Mouse (Mus musculus) erythroblast, adult 5-6 weeks (primary cell): ENCODE results near the gene Ppy. TPM values are rescaled to one million over a fixed set of nuclear protein-coding genes. Genes with fewer than 3 reads are reported as not detected.

Experiments
- ATAC-seq: replicated peaks from 2 replicates; pipeline ENCODE4 v1.8.0; 2016; ENCODE audit warnings: moderate number of reproducible peaks, mild to moderate bottlenecking, moderate TSS enrichment, inconsistent platforms; ENCODE audit not compliant: poor library complexity, low FRiP score, severe bottlenecking
- total RNA-seq, 2 experiments: library from RNA; stranded (forward) in 1 of 2; stranded (reverse) in 1 of 2; fragments of 150-400 nt in 1 of 2; fragments of 200-764, 138-1000 nt in 1 of 2; gene quantifications; 2 replicates each; pipeline versions ENCODE4 v1.2.3 to v1.2.4; 2015 to 2017; ENCODE audit warnings: low replicate concordance in 2 of 2

Gene Ppy
- total RNA-seq, 2 experiments from 2014 or later: not detected

DNA sequence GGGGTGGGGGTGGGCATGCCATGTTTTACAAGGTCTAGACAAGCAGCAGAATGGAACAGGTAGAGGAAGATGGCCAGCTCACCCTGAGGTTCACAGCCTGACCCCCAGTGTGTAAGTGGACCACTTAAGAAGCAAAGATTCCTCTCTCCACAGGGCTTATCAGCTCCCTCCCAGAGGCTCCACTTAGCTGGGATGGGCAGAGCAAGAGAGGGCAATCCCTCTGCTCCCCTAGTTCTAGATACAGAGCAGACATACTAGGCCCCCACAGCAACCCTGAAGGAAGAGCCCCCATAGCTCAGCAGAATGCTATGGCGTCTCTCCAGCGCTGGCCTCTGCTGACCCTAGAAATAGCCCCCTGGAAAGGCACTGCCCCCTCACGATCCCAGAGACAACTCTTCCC, 5.4 kb downstream of the Ppy start:
- no peak for ATAC-seq

DNA sequence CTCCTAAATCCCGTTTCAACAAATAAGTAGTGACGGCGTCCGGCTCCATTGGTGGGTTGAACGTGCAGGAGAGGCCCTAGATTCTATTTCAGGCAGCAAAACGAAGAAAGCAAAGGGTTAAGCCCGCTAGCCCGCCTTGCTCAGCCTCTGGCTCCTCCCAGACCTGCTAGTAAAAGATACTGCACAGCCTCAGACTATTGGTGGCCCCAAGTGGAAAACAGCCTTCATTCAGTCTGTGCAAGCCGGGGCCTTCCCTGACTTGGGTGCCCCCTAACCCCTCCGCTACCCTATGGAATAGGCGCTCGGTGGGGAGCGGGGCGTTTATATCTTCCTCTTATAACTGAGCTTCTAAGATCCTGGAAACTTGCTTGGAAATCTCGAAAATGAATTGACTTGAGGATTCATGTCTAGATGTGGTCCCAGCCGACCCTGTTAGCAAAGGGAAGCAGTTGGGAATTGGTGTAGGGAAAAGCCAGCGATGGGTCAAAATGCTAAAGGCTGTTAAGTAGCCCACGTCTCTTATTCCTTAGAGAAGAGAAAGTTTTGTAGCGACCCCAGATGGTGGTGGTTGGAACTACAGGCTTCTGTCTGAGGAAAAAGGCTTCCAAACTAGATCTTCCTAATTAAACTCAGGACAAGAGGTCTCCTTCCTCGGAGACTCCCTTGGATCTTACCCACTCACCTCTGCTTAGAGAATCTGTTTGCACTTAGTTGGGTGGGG, 11.9 kb downstream of the Ppy start:
- peak; percentile 77 for ATAC-seq

DNA sequence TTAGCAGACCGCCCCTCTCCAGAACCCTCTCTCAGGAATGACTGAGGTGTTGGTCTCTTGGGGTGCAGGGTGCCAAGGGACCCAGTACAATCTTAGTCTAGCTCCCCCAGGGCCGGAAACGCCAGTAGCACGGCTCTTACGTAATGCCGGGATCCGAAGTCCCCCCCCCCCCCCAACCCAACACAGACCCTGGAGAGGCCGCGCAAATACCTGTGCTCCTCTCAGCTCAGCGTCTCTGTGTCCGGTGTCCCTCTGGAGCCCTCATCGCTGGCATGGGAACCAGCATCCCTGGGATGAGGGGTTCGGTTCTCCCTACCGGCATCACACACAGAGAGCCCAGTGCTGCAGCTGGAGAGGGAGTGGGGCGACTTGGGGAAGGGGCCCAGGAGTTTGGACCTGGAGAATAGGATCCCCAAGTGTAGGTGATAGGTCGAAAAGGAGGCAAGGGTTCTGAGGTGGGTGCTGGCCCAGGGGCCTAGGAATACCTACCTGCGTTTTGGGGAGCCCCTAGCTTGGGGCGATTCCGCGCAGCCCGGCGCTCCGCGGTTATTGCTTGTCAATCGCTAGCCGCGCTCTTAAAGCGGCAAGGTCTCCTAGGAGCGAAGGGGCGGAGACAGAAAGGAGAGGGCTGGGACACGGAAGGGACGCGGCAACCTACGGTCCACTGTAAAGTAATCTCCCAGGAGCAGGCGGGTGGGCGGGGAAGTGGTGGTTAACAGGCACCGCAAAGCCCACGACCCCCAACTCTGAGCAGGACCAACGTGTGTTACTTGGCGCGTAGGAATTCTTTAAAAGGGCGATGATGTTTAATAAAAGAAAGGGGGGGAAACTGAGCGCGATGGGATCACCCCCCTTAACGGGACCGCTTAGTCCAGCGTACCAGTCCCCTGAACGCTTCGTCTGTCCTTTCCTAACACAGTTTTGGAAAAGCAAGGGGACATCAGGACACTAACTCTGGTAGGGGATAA, 12.9 kb downstream of the Ppy start, which contains the start of gene Mpp2:
Gene Mpp2, minus strand, starts transcription at position 585 of the 968 bp plus-strand sequence.
- ATAC-seq: peak; percentile 81

DNA sequence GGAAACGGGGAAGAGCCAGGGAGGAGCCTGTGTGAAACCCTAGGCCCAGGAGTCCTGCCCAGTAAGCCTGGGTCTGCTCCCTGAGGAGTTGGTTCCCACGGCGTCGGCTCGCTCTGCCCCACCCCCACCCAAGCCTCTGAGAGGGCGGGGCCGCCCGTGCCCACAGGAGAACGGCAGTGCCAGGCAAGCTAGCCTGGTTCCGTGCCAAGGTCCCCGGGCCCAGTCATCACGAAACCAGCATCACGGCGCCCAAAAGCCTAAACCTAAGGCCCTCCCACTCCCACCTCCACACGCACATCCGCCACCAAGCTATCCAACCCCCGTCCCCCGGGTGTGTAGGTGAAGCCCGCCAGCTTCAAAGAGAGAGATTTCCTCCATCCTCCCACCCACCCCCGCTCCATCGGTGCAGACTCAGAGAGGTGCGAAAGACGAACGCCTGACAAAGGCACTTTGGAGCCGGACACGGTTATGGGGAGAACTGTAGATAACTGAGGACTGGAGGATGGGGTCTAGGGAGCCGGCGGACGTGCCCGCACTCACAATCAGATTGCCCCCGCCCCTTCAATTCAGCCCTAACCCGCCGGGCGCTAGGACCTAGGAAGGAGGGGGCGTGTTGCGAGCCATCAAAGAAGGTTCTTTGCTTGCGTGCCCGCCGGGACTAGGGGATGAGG, 13.9 kb downstream of the Ppy start:
- ATAC-seq: peak; percentile 63

DNA sequence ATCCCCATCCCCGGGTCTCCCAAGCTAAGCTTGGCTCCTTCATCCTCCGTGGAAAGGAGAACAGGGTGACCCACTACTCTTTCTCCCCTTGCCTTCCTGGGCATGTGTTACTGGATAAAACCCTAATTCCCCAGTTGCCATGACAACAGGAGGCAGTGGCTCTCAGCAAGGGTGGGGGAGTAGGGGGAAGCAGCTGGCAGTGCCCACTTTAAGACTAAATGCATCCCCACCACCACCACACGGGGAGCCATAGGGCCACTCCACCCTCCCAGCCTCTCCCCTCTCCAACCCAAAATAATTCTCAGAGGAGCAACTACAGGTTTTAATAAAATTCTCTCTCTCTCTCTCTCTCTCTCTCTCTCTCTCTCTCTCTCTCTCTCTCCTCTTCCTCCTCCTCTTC, 14.8 kb downstream of the Ppy start:
- ATAC-seq: no peak

DNA sequence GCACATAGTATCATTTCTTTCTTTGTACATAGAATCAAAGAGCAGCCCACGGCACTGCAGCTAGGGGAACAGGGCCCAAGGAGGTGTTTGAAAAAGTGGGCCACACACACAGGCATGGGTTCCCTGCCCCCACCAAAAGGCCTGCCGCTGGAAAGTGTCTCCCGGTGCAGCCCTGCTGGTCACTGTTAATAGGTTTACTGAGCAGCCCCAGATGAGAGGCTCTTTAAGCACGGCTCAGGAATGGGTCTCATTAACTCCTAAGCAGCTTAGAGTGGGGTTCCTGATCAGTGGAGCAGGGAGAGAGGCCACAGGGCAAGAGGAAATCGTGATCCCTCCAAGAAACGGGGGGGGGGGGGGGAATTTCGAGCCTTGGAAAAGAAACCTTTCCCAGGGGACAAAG, 17.0 kb downstream of the Ppy start:
- no peak for ATAC-seq

DNA sequence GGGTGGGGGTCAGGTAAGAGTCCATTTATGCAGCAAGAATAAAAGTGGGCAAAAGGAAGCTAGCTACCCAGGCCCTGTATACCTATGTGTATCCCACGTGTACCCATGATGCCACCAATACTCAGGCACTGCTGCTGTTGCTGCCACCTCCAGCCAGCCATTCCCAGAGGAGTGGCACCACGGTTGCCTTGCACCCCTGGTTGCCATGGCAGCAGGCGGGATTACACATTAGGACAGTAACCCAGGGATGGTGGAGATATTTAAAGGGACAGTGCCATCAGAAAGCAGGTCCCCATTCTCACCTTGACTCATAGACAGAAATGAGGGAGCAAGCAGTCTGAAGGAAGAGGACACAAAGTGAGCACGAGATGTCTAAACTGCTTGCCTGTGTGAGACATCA, 17.9 kb downstream of the Ppy start:
- no peak for ATAC-seq

DNA sequence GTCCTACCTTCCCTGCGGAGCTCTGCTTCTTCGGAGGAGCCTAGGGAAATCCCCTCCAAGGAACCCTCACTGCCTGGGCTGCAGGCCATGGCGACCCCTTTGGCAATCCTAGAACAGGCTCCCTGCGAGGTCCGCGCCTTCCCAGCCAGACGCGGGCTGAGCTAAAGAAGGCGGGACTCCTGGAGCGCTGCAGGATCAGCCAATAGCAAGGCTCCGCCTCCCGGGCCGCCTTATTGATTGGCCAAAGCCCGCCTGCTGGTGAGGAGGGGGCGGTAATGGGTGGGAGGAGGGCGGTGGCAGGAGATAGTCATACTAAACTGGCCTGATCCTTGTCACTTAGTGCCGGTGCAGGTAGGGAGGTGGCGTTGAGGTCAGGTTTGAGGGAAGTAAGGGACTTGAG, 18.8 kb downstream of the Ppy start:
- ATAC-seq: no peak

DNA sequence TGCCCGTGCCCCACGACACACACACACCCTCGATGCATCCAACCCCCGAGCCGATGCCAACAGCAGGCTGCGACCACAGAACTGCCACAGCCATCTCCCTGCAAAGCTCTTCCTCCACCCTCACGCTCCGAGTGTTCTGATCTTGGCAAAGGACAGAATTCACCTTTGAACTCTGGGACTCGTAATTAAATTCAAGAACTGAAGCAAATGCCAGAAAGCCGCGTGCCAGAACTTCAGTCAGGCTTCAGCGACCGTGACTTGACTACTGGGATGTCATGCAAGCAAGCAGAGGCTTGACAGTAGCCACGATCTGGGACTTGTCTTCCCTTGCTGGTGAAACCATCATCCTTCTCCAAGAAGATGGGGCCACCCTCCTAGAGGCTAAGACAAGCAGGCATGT, 27.4 kb downstream of the Ppy start:
- no peak for ATAC-seq

DNA sequence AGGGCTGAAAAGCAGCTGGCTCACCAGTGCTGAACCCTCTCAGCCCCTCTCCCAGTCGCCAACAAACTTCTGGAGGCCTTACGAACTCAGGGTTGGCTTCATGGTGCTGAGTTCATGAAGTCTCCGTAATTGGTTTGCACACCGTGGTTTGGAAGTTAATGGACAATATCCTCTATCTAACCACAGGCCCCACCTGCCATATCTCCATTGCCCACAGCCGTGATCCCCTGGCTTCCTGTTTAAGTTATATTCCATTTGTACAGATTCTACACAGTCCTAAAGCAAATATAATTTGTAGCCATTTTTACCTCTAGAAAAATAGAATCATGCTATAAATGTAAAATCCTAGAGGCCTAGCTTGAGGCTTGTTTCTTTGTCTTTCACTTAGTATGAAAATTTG, 28.4 kb downstream of the Ppy start:
- no peak for ATAC-seq

DNA sequence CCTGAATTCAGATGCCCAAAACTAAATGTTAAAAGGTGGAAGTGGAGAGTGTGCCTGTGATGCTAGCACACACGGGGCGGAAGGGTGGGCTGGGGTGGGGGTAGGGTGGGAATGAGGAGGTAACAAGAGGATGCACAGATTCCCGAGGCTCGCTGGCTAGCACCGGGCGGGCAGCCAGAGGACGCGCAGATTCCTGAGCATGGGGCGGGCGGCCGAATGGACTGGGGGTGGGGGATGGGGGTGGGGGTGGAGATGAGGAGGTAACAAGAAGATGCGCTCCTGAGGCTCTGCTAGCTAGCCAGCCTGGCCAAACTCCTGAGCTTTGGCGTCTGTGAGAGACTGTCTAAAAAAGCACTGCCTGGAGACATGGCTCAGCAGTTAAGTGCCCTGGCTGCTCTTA, 30.7 kb downstream of the Ppy start:
- no peak for ATAC-seq

DNA sequence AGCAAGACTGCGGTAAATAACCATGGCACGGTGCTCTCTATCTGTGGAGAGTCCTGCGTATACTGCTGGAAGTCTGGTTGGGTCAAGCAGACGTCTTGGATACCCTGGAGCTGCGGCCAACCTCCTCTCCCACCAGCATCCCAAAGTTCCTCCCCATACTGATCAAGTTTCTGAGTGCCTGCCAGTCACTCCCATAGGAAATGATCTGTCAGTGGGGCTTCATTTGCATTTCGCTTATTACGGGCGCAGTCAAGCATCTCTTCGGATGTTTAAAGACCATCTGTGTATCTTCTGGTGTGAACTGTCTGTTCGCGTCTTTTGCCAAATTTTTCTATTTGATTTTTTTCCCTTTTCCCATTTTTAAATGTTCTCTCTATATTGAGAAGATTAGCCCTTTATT, 31.5 kb downstream of the Ppy start:
- no peak for ATAC-seq

DNA sequence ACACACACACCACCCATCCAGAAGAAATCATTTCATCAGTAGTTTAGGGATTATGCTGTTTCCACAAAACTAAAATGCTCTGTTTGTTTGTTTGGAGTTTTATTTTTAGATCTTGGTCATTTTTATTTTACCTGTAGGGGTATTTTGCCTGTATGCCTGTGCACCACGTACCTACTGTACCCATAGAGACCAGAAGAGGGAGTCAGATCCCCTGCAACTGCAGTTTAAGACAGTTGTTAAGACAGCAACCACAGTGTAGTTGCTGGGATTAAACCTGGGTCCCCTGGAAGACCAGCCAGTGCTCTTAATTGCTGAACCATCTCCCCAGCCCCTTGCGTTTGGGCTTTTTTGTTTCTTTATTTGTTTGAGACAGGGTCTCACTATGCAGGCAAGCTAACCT, 32.1 kb downstream of the Ppy start:
- peak; percentile 70; the same call in 1 of the 2 replicates for ATAC-seq

DNA sequence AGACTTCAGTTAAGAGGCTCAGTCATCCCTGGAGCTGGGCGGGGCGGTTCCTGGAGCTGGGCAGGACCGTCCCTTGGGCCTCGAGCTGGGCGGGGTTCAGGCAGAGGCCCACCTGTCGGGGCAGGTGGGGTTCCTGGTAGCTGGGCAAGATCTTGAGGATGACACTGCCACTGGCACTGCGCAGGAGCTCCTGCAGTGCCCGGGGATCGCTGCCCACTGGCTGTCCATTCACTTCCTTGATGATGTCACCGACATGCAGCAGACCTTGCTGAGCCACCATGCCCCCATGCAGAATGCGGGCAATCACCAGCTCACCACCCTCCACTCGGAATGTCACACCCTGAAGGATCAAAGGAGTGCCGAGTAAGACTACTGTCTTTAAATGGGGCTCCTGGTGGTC, 38.0 kb downstream of the Ppy start:
- no peak for ATAC-seq

DNA sequence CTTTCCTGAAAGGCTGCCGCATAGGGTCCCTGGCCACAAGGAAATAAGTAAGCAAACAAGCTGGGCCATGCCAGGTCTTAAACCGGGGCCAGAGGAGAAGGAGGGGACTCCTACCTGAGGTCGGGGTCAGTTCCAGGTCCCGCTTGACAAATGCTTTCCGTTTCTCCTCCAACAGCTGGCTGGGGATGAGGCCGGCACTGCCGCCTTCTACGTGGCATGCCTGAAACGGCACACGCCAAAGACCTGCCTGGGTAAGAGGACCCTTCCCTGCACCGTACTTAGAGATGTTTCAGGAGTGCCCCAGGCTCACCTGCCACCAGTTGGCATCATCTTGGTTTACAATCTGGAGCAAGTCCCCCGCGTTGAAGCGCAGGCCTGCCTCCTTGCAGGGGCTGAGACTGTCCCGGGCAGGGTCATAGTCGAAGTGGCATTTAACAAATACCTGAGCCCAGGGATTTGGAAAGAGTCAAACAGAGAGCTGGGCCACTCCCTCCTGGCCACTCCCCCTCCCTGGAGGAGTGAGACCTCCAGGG, 39.1 kb downstream of the Ppy start:
- no peak for ATAC-seq

DNA sequence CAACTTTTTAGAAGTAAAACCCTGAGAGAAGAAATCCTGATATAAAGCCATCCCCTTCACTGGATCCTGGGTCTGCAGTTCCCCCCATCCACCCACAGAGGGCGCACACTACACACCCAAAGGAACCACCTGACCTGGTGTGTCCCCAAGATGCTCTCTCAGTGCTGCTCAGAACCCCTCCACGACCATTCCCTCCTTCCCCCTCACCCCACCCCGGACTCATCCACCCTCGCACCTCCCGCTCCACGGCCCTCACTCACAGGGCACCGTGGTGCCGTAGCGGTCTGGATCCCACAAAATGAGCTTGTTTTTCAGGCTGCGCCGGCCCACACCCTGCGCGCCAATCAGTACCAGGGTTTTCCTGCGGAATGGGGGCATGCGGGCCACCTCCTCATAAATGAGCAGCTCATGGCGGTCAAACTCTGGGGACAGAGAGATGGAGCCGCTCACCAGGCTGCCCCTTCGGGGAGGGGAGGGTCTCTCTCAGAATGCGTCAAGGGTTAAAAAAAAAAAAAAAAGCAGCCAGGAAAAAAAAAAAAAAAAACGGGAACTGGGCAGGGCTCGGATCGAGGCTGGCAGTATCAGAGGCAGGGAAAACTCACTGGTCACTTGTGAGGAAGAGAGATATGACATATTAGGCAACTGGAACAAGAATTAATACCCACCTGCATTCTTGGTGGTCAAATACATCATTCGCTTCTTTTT, 39.7 kb downstream of the Ppy start:
- peak; percentile 86 for ATAC-seq

DNA sequence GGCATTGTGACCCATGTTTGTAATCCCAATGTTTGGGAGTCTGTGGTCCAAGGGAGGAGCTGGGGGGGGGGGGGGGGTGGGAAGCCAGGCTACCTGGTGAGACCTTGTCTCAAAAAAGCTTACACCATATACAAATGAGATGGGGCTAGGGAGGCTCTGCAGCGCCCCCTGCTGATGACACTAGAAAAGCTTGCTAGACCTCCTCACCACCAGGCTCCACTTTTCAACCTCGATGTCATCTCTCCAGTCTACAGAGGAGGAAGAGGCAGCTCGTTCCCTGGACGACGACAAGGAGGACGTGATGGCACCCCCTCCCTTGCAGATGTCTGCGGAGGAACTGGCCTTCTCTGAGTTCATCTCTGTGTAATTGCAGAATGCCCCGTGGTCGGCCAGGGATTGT, 47.3 kb downstream of the Ppy start:
- ATAC-seq: no peak

DNA sequence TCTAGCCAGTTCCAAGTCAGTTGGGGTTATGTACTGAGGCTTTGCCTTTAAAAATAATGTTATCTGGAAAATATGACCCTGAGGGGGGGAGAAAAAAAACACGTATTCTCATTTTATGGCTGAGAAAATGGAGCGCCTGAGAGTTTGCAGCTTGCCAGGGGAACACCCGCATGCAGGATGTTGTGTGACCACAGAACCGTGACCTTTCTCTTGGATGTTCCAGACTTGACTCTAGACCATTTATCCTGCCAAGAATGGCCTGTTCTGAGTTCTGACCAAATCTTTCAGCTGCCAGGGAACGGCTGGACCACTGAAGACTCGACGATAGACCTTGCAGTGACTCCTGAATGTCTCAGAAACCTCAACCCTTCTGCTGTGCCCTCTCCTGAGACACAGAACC, 47.9 kb downstream of the Ppy start:
- no peak for ATAC-seq

DNA sequence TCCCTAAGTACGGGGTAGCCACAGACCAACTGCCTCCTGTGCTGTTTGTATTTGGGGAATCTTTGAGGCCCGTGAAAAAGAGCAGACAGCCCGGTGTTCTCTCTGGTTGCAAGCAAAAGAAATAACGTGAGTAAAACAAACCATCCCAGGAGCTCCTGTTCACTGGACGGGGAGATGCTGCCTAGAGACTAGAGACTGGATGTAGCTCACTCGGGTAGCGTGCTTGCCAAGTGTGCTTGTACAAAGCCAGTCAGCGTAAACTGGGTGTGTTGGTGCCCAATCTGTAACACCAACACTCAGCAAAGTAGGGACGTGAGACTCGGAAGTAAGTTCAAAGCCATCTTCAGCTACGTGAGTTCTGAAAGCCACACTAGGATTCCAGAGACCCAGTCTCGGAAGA, 48.4 kb downstream of the Ppy start:
- ATAC-seq: no peak

DNA sequence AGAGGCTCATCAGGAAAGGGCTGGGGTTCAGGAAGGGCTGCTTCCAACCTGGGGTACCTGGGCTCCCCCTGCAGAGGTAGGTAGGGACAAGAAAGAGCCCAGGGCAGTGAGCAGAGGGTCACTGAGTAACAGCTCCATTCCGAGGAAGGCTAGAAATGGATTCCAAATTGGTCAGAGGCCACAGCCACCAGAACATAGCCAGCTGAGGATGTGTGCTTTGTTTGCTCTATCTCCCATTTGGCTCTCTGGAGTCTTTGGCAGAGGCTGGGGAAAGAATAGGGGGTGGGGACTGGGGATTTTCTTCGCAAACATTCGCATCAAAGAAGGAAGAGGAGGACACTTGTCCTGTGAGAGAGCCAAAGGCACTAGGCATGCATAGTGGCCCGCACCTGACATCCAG, 49.2 kb downstream of the Ppy start:
- ATAC-seq: no peak
